Comparison of ENCODE assay signal across 8 mouse cellular contexts in the genomic region with DNA sequence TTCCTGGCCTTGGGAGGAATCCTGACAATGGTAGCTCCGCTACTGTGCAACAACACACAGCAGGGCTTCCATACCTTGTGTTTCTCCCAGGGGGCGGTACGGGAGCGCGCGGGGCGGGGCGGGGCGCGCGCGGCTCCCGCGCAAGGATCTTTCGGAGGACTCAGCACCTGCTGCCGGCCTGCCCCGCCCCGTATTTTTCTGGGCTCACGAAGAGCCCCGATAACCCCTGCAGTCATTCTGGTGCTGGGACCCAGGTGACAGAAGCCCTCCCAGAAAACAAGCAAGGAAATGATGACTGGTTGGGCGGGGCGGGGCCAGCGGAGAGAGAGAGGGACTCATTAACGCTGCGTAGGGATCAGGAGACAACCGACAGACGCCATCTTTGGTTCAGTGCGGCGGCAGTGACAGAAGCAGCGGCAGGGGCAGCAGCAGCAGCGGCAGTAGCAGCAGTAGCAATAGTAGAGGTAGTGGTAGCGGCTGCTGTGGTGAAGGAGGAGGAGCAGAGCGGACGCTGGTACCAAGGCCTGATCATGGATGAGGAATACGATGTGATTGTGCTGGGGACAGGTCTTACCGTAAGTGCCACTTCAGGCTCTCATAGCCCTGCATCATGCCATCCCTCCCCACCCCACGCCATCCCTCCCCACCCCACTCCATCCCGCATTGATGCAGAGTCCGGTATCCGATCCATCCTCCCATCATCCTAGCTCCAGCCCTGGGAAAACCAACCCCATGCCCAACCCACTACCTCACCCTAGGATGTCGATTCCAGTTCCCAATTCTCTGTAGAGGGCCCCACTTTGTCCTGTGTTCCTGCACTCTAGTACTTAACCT. TPM values are rescaled to one million over a fixed set of nuclear protein-coding genes. Genes with fewer than 3 reads are reported as not detected.
DNase-seq lines count a peak whose midpoint lies in the region; ATAC-seq and TF ChIP-seq lines count a peak whose summit lies in the region.

Gene Gdi1 (plus strand): TSS at position 132 of the 834 bp plus-strand sequence.

- H3K27ac ChIP-seq in lung, postnatal 0 days (ENCODE audit: low read length) = peak within 1 kb of the TSS; percentile 86

- TF ChIP-seq EP300 in lung, postnatal 0 days (IDR thresholded peaks at IDR 0.05) = no peak

- peak; percentile 74 for DNase-seq in MEL-GATA-1-ER (ENCODE audit: extremely low read depth, low read depth)
- peak; percentile 76 for DNase-seq in cerebellum, adult 8-10 months
- peak; percentile 72 to 79 for DNase-seq in layer of hippocampus, postnatal 10 days (ENCODE audit: low spot score in 2 of 2)
- DNase-seq in lung, postnatal 0 days (ENCODE audit: low spot score) = peak; percentile 77
- DNase-seq in ovary, postnatal 14 days (ENCODE audit: low spot score) = peak; percentile 60
- peak; percentile 72 to 74 for DNase-seq in thymus, postnatal 10 days (ENCODE audit: low spot score in 2 of 2)

- peak; percentile 89 for ATAC-seq in frontal cortex, adult (ENCODE audit: low TSS enrichment)
- peak; percentile 80 to 94 for ATAC-seq in hematopoietic stem cell, adult 5-6 weeks (replicated peaks in 1 of 2; ENCODE audit: insufficient read depth in 1 of 2, low FRiP score in 2 of 2, low TSS enrichment in 1 of 2, low read depth in 1 of 2, poor library complexity in 2 of 2, severe bottlenecking in 2 of 2)
- ATAC-seq in lung, postnatal 0 days = peak; percentile 93

- no peaks in the 10 kb centered on the region for H3K36me3 ChIP-seq in lung, postnatal 0 days (ENCODE audit: insufficient read depth, low read length)

- 7% methylated on average over 36 of the region's 41 CpGs for WGBS in lung, postnatal 0 days

- no peaks in the 10 kb centered on the region for H3K27me3 ChIP-seq in lung, postnatal 0 days (replicated peaks; ENCODE audit: insufficient read depth, low read length)

- H3K4me2 ChIP-seq in lung, postnatal 0 days (replicated peaks; ENCODE audit: low read depth, low read length) = peak within 1 kb of the TSS; percentile 58

- peak within 1 kb of the TSS; percentile 53 for H3K4me3 ChIP-seq in lung, postnatal 0 days (ENCODE audit: low read depth, low read length)

- TF ChIP-seq CTCF in lung, postnatal 0 days (IDR thresholded peaks at IDR 0.05) = peak; percentile 51

- H3K9me3 ChIP-seq in lung, postnatal 0 days (ENCODE audit: low read length) = no peaks in the 10 kb centered on the region

- H3K4me1 ChIP-seq in lung, postnatal 0 days (ENCODE audit: insufficient read depth, low read depth, low read length) = no peaks in the 10 kb centered on the region

- H3K9ac ChIP-seq in lung, postnatal 0 days (replicated peaks; ENCODE audit: low read depth) = peak within 1 kb of the TSS; percentile 54

RNA-seq across cellular contexts. Expression of gene Gdi1, which starts in this region (rescaled TPM):
- 34.8 and 61.8 TPM in 2 replicates for total RNA-seq in hematopoietic stem cell, adult 5-6 weeks (2017)
- total RNA-seq in layer of hippocampus, postnatal 10 days (2021) = 100 to 1,000 TPM; 633 to 694 TPM
- polyA plus RNA-seq in lung, postnatal 0 days (2015; fragmentation: Nextera tagmentation; extraction: Ambion mirVana) = 96.7 and 113 TPM in 2 replicates

Comparison
In these comparisons a context has a peak if more than half of its experiments do, and no peak if none do; other contexts are left out.
1. Peak in every context shown above with its lines: DNase-seq, ATAC-seq, H3K4me3 ChIP-seq and H3K27ac ChIP-seq.
2. RNA of gene Gdi1 (total RNA-seq): 633 to 694 TPM in layer of hippocampus, postnatal 10 days; 34.8 to 61.8 TPM in hematopoietic stem cell, adult 5-6 weeks; every median in the first group is over 10 times any median in the second.